Mouse (Mus musculus): ENCODE data around the gene Plekho1. TPM values are rescaled to one million over a fixed set of nuclear protein-coding genes. Genes with fewer than 3 reads are reported as not detected.
"Not testable (repeated sequence)": the region's sequence is repeated elsewhere in the genome, so short reads cannot be mapped to it uniquely, and the experiment has no call there.

Plekho1 gene
- polyA plus RNA-seq, 1 experiment from 2014 or later, result 46.1 TPM

DNA sequence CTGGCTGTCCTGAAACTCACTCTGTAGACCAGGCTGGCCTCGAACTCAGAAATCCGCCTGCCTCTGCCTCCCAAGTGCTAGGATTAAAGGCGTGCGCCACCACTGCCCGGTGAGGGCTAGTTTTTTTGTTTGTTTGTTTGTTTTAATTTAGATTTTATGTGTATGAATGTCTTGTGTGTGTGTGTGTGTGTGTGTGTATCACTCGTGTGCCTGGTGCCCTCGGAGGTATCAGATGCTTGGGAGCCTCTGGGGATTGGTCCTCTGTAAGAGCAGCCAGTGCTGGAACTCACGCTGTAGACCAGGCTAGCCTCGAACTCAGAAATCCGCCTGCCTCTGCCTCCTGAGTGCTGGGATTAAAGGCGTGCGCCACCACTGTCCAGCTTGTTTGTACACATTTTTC, 44.2 kb downstream of the Plekho1 start:
- not testable (repeated sequence) for H3K27me3 ChIP-seq (ENCODE audit: control insufficient read depth, insufficient read depth, low read depth, low read length); H3K36me3 ChIP-seq (ENCODE audit: control insufficient read depth, insufficient read depth, low read length); H3K9me3 ChIP-seq (replicated peaks; ENCODE audit: control insufficient read depth, low read length, poor library complexity, severe bottlenecking); H3K4me1 ChIP-seq (ENCODE audit: control insufficient read depth, insufficient read depth, low read length)
- Histone ChIP-seq H3K4me2 (ENCODE audit: low read length) (peak overlapping the region; percentile 64), H3K4me3 (ENCODE audit: low read depth, low read length) (peak overlapping the region; percentile 54), H3K27ac (ENCODE audit: low read length) (peak overlapping the region; percentile 100), H3K9ac (ENCODE audit: low read depth, low read length) (peak overlapping the region; percentile 74)
- 74% methylated on average over 12 of the region's 12 CpGs for WGBS
- ATAC-seq, result peak; percentile 36; the same call in 1 of the 2 replicates

DNA sequence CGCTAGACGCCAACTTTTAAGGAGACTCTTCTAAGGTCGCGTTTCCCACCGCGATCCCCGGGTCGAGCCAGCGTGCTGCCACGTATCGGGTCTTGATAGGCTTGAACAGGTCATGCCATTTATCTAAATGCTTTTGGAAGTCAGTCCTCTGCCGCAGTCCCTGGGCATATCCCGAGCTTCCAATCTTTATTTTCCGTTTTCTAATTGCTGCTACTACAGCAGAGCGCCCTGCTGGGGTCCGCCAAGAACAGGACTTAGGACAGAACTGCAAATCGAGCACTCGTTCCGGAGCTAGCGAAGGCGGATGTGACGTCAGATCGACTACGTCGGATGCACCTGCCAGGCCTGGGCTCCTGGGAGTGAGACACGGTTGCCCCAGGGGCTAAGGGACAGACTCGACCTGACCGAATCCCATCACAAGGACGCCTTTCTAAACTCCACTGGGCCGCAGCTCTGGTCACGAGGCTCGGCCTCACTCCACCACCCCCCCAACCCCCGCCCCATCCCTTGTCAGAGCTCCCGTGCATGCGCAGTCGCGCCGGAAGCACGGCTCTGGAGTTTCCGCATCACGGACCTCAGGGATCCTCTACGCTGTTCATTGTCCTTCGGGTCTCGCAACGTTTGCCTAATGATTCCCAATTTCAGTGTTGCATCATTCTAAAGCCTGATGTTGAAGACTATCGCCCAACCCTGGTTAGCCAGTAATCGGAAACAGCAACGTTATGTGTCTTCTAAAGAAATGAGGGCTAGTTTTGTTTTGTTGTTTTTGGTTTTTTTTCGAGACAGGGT, 44.8 kb downstream of the Plekho1 start:
- no peaks in the 10 kb centered on the region for H3K27me3 ChIP-seq (ENCODE audit: control insufficient read depth, insufficient read depth, low read depth, low read length)
- H3K9me3 ChIP-seq (replicated peaks; ENCODE audit: control insufficient read depth, low read length, poor library complexity, severe bottlenecking), result no peaks in the 10 kb centered on the region
- ATAC-seq, result peak; percentile 97
- H3K4me1 ChIP-seq (ENCODE audit: control insufficient read depth, insufficient read depth, low read length), result peaks cover 7% of the 10 kb centered on the region
- H3K4me2 ChIP-seq (ENCODE audit: low read length), result peak overlapping the region; percentile 64
- H3K9ac ChIP-seq (ENCODE audit: low read depth, low read length), result peak overlapping the region; percentile 74
- peak overlapping the region; percentile 54 for H3K4me3 ChIP-seq (ENCODE audit: low read depth, low read length)
- H3K27ac ChIP-seq (ENCODE audit: low read length), result peak overlapping the region; percentile 100
- no peaks in the 10 kb centered on the region; the same call in 1 of the 2 replicates for H3K36me3 ChIP-seq (ENCODE audit: control insufficient read depth, insufficient read depth, low read length)
- WGBS, result 2% methylated on average over 49 of the region's 49 CpGs

DNA sequence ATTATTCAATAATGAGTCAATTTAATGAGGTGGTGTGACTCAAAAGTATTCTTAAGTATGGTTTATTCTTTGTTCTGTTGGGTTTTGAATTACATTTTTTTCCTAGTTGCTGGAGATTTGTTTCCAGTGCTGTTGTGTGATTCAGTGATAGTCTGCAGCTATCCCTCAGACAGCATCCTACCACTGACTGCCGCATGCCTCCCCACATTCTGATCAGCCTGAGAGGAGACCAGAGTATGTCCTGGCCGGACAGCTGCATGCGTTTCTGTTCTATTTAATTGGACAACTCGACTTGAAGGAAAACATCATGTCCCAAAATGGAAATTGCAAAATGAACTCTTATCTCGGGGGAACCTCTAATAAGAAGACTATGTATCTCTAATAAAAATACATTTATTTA, 47.5 kb downstream of the Plekho1 start:
- Histone ChIP-seq H3K4me1 (ENCODE audit: control insufficient read depth, insufficient read depth, low read length) (peaks cover 7% of the 10 kb centered on the region), H3K4me2 (ENCODE audit: low read length) (no peak overlapping the region), H3K36me3 (ENCODE audit: control insufficient read depth, insufficient read depth, low read length) (no peaks in the 10 kb centered on the region; the same call in 1 of the 2 replicates), H3K9me3 (replicated peaks; ENCODE audit: control insufficient read depth, low read length, poor library complexity, severe bottlenecking) (no peaks in the 10 kb centered on the region), H3K4me3 (ENCODE audit: low read depth, low read length) (no peak overlapping the region), H3K9ac (ENCODE audit: low read depth, low read length) (no peak overlapping the region), H3K27ac (ENCODE audit: low read length) (no peak overlapping the region), H3K27me3 (ENCODE audit: control insufficient read depth, insufficient read depth, low read depth, low read length) (no peaks in the 10 kb centered on the region)
- ATAC-seq, result no peak
- 90% methylated on average over 5 of the region's 5 CpGs for WGBS

DNA sequence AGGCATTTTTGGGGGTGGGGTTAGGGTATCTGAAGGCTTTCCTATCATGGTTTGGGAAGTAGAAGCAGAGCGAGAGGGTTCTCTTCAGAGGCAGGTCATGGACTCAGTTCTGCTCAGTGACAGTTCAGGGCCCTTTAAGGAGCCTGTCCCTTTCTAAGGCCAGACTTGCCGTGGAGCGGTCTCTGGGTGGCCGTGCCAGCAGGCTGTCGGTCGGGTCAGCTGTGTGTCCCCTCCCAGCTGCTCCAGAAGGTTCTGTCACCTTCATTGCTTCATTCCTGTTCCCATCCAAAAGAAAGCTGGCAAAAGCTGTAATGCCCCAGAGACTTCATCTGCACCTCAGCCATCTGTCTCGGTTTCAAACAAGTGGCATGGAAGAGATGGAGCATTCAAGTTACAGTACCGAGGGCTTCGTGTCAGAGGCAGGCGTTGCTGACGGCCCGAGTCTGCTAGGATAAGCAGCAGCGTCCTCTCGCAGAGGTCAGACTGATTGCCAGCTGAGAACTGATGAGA, 50.0 kb downstream of the Plekho1 start:
- WGBS, result 77% methylated on average over 14 of the region's 14 CpGs
- peaks cover 2% of the 10 kb centered on the region; the same call in 1 of the 2 replicates for H3K36me3 ChIP-seq (ENCODE audit: control insufficient read depth, insufficient read depth, low read length)
- H3K27ac ChIP-seq (ENCODE audit: low read length), result no peak overlapping the region
- H3K9ac ChIP-seq (ENCODE audit: low read depth, low read length), result no peak overlapping the region
- no peak overlapping the region for H3K4me3 ChIP-seq (ENCODE audit: low read depth, low read length)
- H3K4me2 ChIP-seq (ENCODE audit: low read length), result no peak overlapping the region
- no peak for ATAC-seq
- no peaks in the 10 kb centered on the region for H3K9me3 ChIP-seq (replicated peaks; ENCODE audit: control insufficient read depth, low read length, poor library complexity, severe bottlenecking)
- H3K4me1 ChIP-seq (ENCODE audit: control insufficient read depth, insufficient read depth, low read length), result no peaks in the 10 kb centered on the region
- no peaks in the 10 kb centered on the region for H3K27me3 ChIP-seq (ENCODE audit: control insufficient read depth, insufficient read depth, low read depth, low read length)

DNA sequence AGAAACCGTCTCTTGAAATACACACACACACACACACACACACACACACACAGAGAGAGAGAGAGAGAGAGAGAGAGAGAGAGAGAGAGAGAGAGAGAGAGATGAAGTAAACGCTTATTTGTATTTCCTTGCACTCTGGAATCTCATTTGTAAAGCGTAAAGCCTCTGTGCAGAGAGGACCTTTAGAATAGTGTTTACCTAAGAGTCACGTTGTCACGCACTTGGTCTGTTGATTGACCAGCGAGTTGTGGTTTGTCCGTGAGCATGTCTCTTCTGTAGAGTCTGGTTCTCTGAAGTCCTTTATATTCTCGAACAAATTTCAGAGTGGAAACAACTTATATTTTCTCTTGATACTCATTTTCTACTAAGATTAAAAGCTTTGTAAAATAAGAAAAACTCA, 51.1 kb downstream of the Plekho1 start:
- H3K4me2 ChIP-seq (ENCODE audit: low read length), result no peak overlapping the region
- no peak overlapping the region for H3K27ac ChIP-seq (ENCODE audit: low read length)
- no peak overlapping the region for H3K4me3 ChIP-seq (ENCODE audit: low read depth, low read length)
- no peak for ATAC-seq
- no peak overlapping the region for H3K9ac ChIP-seq (ENCODE audit: low read depth, low read length)
- no peaks in the 10 kb centered on the region for H3K4me1 ChIP-seq (ENCODE audit: control insufficient read depth, insufficient read depth, low read length)
- no peaks in the 10 kb centered on the region for H3K27me3 ChIP-seq (ENCODE audit: control insufficient read depth, insufficient read depth, low read depth, low read length)
- 92% methylated on average over 8 of the region's 8 CpGs for WGBS
- H3K36me3 ChIP-seq (ENCODE audit: control insufficient read depth, insufficient read depth, low read length), result peaks cover 2% of the 10 kb centered on the region; the same call in 1 of the 2 replicates
- no peaks in the 10 kb centered on the region for H3K9me3 ChIP-seq (replicated peaks; ENCODE audit: control insufficient read depth, low read length, poor library complexity, severe bottlenecking)

DNA sequence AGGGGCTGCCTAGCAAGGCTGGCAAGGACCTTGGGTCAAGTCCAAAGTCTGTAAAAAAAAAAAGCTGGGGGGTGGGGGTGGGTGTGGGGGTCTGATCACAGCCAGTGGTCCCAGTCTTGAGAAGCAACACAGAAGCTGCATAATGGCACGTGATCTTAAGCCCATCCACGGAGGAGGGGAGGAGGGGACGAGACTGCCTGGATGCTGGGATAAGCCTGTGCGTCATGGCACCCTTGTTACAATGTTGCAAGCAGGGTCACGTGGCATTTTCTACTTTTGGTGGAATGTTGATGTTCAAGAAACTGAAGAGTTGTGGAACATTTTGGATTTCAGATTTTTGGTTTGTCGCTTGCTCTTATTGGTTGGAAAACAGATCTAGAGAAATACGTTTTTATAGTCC, 52.6 kb downstream of the Plekho1 start:
- no peak overlapping the region for H3K9ac ChIP-seq (ENCODE audit: low read depth, low read length)
- ATAC-seq, result no peak
- H3K36me3 ChIP-seq (ENCODE audit: control insufficient read depth, insufficient read depth, low read length), result peaks cover 10% of the 10 kb centered on the region
- no peaks in the 10 kb centered on the region for H3K27me3 ChIP-seq (ENCODE audit: control insufficient read depth, insufficient read depth, low read depth, low read length)
- no peaks in the 10 kb centered on the region for H3K4me1 ChIP-seq (ENCODE audit: control insufficient read depth, insufficient read depth, low read length)
- H3K4me2 ChIP-seq (ENCODE audit: low read length), result no peak overlapping the region
- no peaks in the 10 kb centered on the region for H3K9me3 ChIP-seq (replicated peaks; ENCODE audit: control insufficient read depth, low read length, poor library complexity, severe bottlenecking)
- no peak overlapping the region for H3K27ac ChIP-seq (ENCODE audit: low read length)
- 89% methylated on average over 7 of the region's 7 CpGs for WGBS
- no peak overlapping the region for H3K4me3 ChIP-seq (ENCODE audit: low read depth, low read length)

DNA sequence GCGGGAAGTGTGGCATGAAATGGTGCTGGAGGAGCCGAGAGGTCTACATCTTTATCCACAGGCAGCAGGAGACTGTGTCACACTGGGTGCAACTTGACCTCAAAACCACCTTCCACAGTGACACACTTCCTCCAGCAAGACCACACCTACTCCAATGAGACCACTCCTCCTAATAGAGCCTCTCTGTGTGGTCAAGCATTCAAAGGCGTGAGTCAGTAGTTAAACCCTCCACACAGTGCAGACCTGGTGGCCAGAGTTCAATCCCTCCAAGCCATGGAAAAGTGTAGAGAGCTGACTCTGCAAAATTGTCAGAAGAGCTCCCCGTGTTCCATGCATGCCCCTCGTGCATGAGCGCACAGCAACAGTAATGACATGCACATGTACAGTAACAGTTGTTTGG, 53.1 kb downstream of the Plekho1 start:
- Histone ChIP-seq H3K27me3 (ENCODE audit: control insufficient read depth, insufficient read depth, low read depth, low read length) (no peaks in the 10 kb centered on the region), H3K9ac (ENCODE audit: low read depth, low read length) (no peak overlapping the region), H3K36me3 (ENCODE audit: control insufficient read depth, insufficient read depth, low read length) (peaks cover 15% of the 10 kb centered on the region), H3K9me3 (replicated peaks; ENCODE audit: control insufficient read depth, low read length, poor library complexity, severe bottlenecking) (no peaks in the 10 kb centered on the region), H3K27ac (ENCODE audit: low read length) (no peak overlapping the region), H3K4me3 (ENCODE audit: low read depth, low read length) (no peak overlapping the region), H3K4me2 (ENCODE audit: low read length) (no peak overlapping the region), H3K4me1 (ENCODE audit: control insufficient read depth, insufficient read depth, low read length) (no peaks in the 10 kb centered on the region)
- no peak for ATAC-seq
- 78% methylated on average over 6 of the region's 6 CpGs for WGBS

DNA sequence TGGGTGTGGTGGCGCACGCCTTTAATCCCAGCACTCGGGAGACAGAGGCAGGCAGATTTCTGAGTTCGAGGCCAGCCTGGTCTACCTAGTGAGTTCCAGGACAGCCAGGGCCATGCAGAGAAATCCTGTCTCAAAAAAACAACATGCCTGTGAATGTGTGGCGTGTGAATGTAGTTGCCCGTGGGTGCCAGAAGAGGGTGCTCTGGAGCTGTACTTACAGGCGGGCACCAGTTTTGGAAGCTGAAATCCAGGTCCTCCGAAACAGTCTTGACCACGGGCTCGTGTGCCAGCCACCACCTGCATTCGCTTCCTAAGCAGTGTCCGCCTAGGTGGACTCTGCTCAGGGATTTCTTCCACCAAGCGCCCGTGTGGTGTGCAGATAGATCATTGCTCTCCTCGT, 57.0 kb downstream of the Plekho1 start:
- Histone ChIP-seq H3K9me3 (replicated peaks; ENCODE audit: control insufficient read depth, low read length, poor library complexity, severe bottlenecking) (no peaks in the 10 kb centered on the region), H3K4me3 (ENCODE audit: low read depth, low read length) (no peak overlapping the region), H3K27ac (ENCODE audit: low read length) (no peak overlapping the region), H3K36me3 (ENCODE audit: control insufficient read depth, insufficient read depth, low read length) (peaks cover 17% of the 10 kb centered on the region), H3K9ac (ENCODE audit: low read depth, low read length) (no peak overlapping the region), H3K4me2 (ENCODE audit: low read length) (no peak overlapping the region), H3K27me3 (ENCODE audit: control insufficient read depth, insufficient read depth, low read depth, low read length) (no peaks in the 10 kb centered on the region), H3K4me1 (ENCODE audit: control insufficient read depth, insufficient read depth, low read length) (no peaks in the 10 kb centered on the region)
- 97% methylated on average over 15 of the region's 15 CpGs for WGBS
- ATAC-seq, result no peak
